Mouse (Mus musculus) kidney, postnatal 25 days (tissue): Measurements from ENCODE around the gene Angptl6.

Experiments
- DNase-seq, 2 experiments: peaks; one replicate each; pipeline ENCODE4 v3.0.0; 2021; ENCODE audit warnings: mixed read lengths in 2 of 2

Angptl6 gene

GRCm38 (mm10) chr9:20886563-20886962 lies 7.0 kb upstream of the Angptl6 start:
- no peak for DNase-seq

GRCm38 (mm10) chr9:20878710-20879065 lies 839 bp downstream of the Angptl6 start:
- peak; percentile 37 to 44 for DNase-seq

- peak; percentile 100 for DNase-seq
Measured at GRCm38 (mm10) chr9:20878041-20878709, 1.4 kb downstream of the Angptl6 start.

- DNase-seq, result no peak
Measured at GRCm38 (mm10) chr9:20877118-20878040, 2.1 kb downstream of the Angptl6 start.

- no peak for DNase-seq
Measured at GRCm38 (mm10) chr9:20876318-20877117, 3.0 kb downstream of the Angptl6 start.

GRCm38 (mm10) chr9:20875021-20875790 lies 4.3 kb downstream of the Angptl6 start:
- DNase-seq, result no peak

- DNase-seq, result no peak
Measured at GRCm38 (mm10) chr9:20873521-20873920, 6.0 kb downstream of the Angptl6 start.

GRCm38 (mm10) chr9:20872991-20873390 lies 6.5 kb downstream of the Angptl6 start:
- no peak for DNase-seq

GRCm38 (mm10) chr9:20870211-20871173 lies 9.0 kb downstream of the Angptl6 start:
- no peak for DNase-seq

- peak in 1 of 2 experiments; percentile 40 for DNase-seq
Measured at GRCm38 (mm10) chr9:20869246-20869645, 10.3 kb downstream of the Angptl6 start.

GRCm38 (mm10) chr9:20868448-20869001 lies 11.0 kb downstream of the Angptl6 start, which contains the start of gene A230050P20Rik:
Gene A230050P20Rik, plus strand, starts transcription at chr9:20868642.
- peak; percentile 49 to 81 for DNase-seq

GRCm38 (mm10) chr9:20866879-20867278 lies 12.6 kb downstream of the Angptl6 start:
- no peak for DNase-seq

GRCm38 (mm10) chr9:20862225-20862624 lies 17.3 kb downstream of the Angptl6 start:
- no peak for DNase-seq

- DNase-seq, result peak in 1 of 2 experiments; percentile 40
Measured at GRCm38 (mm10) chr9:20861821-20862220, 17.7 kb downstream of the Angptl6 start.

- no peak for DNase-seq
Measured at GRCm38 (mm10) chr9:20859926-20860325, 19.6 kb downstream of the Angptl6 start.

- DNase-seq, result peak; percentile 61 to 72
Measured at GRCm38 (mm10) chr9:20857131-20857530, 22.4 kb downstream of the Angptl6 start.

- DNase-seq, result no peak
Measured at GRCm38 (mm10) chr9:20850179-20850578, 29.3 kb downstream of the Angptl6 start.

- DNase-seq, result peak in 1 of 2 experiments; percentile 17
Measured at GRCm38 (mm10) chr9:20842670-20843069, 36.9 kb downstream of the Angptl6 start.

GRCm38 (mm10) chr9:20842211-20842610 lies 37.3 kb downstream of the Angptl6 start:
- DNase-seq, result no peak

GRCm38 (mm10) chr9:20838931-20839330 lies 40.6 kb downstream of the Angptl6 start:
- DNase-seq, result no peak
